Mouse (Mus musculus): ENCODE measurements at regions not wholly inside any gene's neighbourhood (a gene's known extent, or its start where the extent isn't known, plus 50 kb on each side); places are given as distances from the start of the nearest gene placed in this dataset.

GRCm38 (mm10) chr1:35924796-35925195, 143.4 kb upstream of the Hs6st1 start:
- WGBS, result 85% methylated on average over 4 of the region's 4 CpGs
- ATAC-seq, result no peak
- H3K4me3 ChIP-seq (ENCODE audit: low read depth, low read length), result no peak overlapping the region
- H3K27me3 ChIP-seq (replicated peaks; ENCODE audit: control insufficient read depth, insufficient read depth, low read length), result no peaks in the 10 kb centered on the region
- no peak for TF ChIP-seq CTCF (IDR thresholded peaks at IDR 0.05; ENCODE audit: low read depth)
- 0 out of 2 replicates have a peak, but pooled peaks cover 3% of the 10 kb centered on the region for H3K4me1 ChIP-seq (replicated peaks; ENCODE audit: control insufficient read depth, insufficient read depth, low read length)
- no peaks in the 10 kb centered on the region for H3K36me3 ChIP-seq (ENCODE audit: control insufficient read depth, insufficient read depth)
- H3K4me2 ChIP-seq (replicated peaks; ENCODE audit: low read depth), result no peak overlapping the region
- no peak overlapping the region for H3K9ac ChIP-seq (ENCODE audit: low read depth, low read length)
- H3K9me3 ChIP-seq (ENCODE audit: control insufficient read depth), result no peaks in the 10 kb centered on the region
- H3K27ac ChIP-seq (ENCODE audit: low read depth, low read length), result no peak overlapping the region

DNA sequence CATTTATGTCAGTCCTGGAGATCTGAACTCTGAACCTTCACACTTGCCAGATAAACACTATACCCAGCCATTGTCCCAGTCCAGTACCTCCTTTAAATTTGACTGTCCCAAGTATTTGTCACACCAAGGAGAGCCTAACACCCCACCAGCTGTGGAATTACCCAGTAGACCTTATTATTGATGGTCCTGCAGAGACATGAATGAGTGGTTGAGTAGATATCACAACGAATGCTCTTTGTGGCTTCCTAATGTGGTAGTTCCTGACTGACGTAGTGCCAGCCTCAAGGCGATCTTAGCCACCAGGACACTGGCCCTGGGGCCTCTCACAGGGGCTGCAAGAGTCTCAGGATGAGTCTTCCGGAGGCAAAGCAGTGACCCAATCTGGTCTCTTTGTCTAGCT, 142.9 kb upstream of the Hs6st1 start:
- WGBS, result 88% methylated on average over 4 of the region's 4 CpGs
- H3K4me2 ChIP-seq (replicated peaks; ENCODE audit: low read depth), result no peak overlapping the region
- no peak overlapping the region for H3K27ac ChIP-seq (ENCODE audit: low read depth, low read length)

GRCm38 (mm10) chr1:35926191-35927048, 141.8 kb upstream of the Hs6st1 start:
- Histone ChIP-seq H3K4me3 (ENCODE audit: low read depth, low read length) (no peak overlapping the region), H3K4me1 (replicated peaks; ENCODE audit: control insufficient read depth, insufficient read depth, low read length) (0 out of 2 replicates have a peak, but pooled peaks cover 14% of the 10 kb centered on the region), H3K27me3 (replicated peaks; ENCODE audit: control insufficient read depth, insufficient read depth, low read length) (no peaks in the 10 kb centered on the region), H3K27ac (ENCODE audit: low read depth, low read length) (peak overlapping the region; percentile 9), H3K9me3 (ENCODE audit: control insufficient read depth) (no peaks in the 10 kb centered on the region), H3K36me3 (ENCODE audit: control insufficient read depth, insufficient read depth) (no peaks in the 10 kb centered on the region), H3K9ac (ENCODE audit: low read depth, low read length) (no peak overlapping the region), H3K4me2 (replicated peaks; ENCODE audit: low read depth) (no peak overlapping the region)
- no peak for TF ChIP-seq CTCF (IDR thresholded peaks at IDR 0.05; ENCODE audit: low read depth)
- WGBS, result 35% methylated on average over 5 of the region's 5 CpGs
- peak; percentile 35 for ATAC-seq

More for the DNA sequence above, 142.9 kb upstream of the Hs6st1 start:
- no peak overlapping the region for H3K9ac ChIP-seq (ENCODE audit: low read depth, low read length)
- no peak for TF ChIP-seq CTCF (IDR thresholded peaks at IDR 0.05; ENCODE audit: low read depth)
- H3K27me3 ChIP-seq (replicated peaks; ENCODE audit: control insufficient read depth, insufficient read depth, low read length), result no peaks in the 10 kb centered on the region
- H3K4me3 ChIP-seq (ENCODE audit: low read depth, low read length), result no peak overlapping the region
- no peak for ATAC-seq
- no peaks in the 10 kb centered on the region for H3K9me3 ChIP-seq (ENCODE audit: control insufficient read depth)
- H3K36me3 ChIP-seq (ENCODE audit: control insufficient read depth, insufficient read depth), result no peaks in the 10 kb centered on the region
- 0 out of 2 replicates have a peak, but pooled peaks cover 8% of the 10 kb centered on the region for H3K4me1 ChIP-seq (replicated peaks; ENCODE audit: control insufficient read depth, insufficient read depth, low read length)

DNA sequence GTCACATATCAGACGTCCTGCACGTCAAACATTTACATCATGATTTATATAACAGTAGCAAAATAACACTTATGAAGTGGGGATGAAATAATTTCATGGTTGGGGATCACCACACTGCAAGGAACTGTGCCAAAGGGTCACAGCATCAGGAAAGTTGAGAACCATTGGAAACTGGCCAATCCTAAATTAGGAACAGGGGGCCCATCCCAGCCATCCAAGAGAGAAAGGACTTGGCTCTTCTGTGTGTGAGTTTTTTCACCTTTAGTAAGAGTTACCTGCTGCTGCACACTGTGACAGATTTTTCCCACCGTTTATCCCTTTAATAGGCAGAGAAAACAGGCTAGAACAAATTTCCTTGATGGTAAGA, 141.2 kb upstream of the Hs6st1 start:
- no peak for TF ChIP-seq CTCF (IDR thresholded peaks at IDR 0.05; ENCODE audit: low read depth)
- Histone ChIP-seq H3K27me3 (replicated peaks; ENCODE audit: control insufficient read depth, insufficient read depth, low read length) (no peaks in the 10 kb centered on the region), H3K27ac (ENCODE audit: low read depth, low read length) (peak overlapping the region; percentile 9; the same call in 1 of the 2 replicates), H3K9me3 (ENCODE audit: control insufficient read depth) (no peaks in the 10 kb centered on the region), H3K4me2 (replicated peaks; ENCODE audit: low read depth) (no peak overlapping the region), H3K4me3 (ENCODE audit: low read depth, low read length) (no peak overlapping the region), H3K36me3 (ENCODE audit: control insufficient read depth, insufficient read depth) (no peaks in the 10 kb centered on the region), H3K4me1 (replicated peaks; ENCODE audit: control insufficient read depth, insufficient read depth, low read length) (0 out of 2 replicates have a peak, but pooled peaks cover 14% of the 10 kb centered on the region), H3K9ac (ENCODE audit: low read depth, low read length) (no peak overlapping the region)
- ATAC-seq, result no peak
- WGBS, result 28% methylated on average over 3 of the region's 3 CpGs

DNA sequence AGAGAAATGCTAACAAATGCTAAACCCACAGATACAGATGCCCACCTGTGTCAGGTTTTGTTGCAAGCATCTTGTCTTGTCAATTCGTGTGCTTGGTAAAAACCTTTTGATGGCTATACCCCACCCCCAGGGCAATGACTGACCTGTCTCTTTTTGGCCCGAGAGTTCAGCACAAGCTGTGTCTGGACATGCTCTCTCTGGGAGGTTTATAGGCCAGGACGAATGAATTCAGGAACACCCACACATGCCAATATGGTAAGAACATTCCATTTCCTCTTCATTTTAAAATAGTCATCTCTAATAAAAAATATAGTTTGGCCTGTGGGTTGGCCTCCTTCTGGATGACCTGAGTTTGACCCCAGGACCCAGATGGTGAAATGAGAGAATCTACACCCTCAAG, 137.8 kb upstream of the Hs6st1 start:
- Histone ChIP-seq H3K9me3 (ENCODE audit: control insufficient read depth) (no peaks in the 10 kb centered on the region), H3K27ac (ENCODE audit: low read depth, low read length) (no peak overlapping the region), H3K4me1 (replicated peaks; ENCODE audit: control insufficient read depth, insufficient read depth, low read length) (0 out of 2 replicates have a peak, but pooled peaks cover 14% of the 10 kb centered on the region), H3K4me2 (replicated peaks; ENCODE audit: low read depth) (no peak overlapping the region), H3K9ac (ENCODE audit: low read depth, low read length) (no peak overlapping the region), H3K4me3 (ENCODE audit: low read depth, low read length) (no peak overlapping the region), H3K27me3 (replicated peaks; ENCODE audit: control insufficient read depth, insufficient read depth, low read length) (no peaks in the 10 kb centered on the region), H3K36me3 (ENCODE audit: control insufficient read depth, insufficient read depth) (no peaks in the 10 kb centered on the region)
- TF ChIP-seq CTCF (IDR thresholded peaks at IDR 0.05; ENCODE audit: low read depth), result no peak
- 56% methylated on average over 3 of the region's 3 CpGs for WGBS
- ATAC-seq, result no peak

DNA sequence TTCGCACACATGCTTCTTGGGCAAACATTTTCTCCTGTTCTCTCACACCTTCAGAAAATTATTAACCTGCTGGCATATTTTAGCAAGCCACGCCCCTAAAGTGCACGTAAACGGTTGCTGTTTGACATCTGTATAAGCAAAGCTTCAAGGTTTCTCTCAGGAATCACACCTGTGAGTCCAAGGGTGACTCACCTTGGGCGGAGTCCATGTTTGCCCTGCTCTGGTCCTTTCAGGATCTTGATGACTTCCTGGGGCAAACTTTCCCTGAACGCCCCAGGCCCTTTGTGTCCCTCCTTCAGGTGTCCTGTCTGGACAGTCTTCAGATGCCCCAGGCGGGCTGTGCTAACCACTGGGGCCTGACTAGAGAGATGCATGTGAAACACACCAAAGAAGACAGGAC, 137.1 kb upstream of the Hs6st1 start:
- Histone ChIP-seq H3K27ac (ENCODE audit: low read depth, low read length) (no peak overlapping the region), H3K27me3 (replicated peaks; ENCODE audit: control insufficient read depth, insufficient read depth, low read length) (no peaks in the 10 kb centered on the region), H3K9ac (ENCODE audit: low read depth, low read length) (no peak overlapping the region), H3K4me3 (ENCODE audit: low read depth, low read length) (no peak overlapping the region), H3K9me3 (ENCODE audit: control insufficient read depth) (no peaks in the 10 kb centered on the region), H3K36me3 (ENCODE audit: control insufficient read depth, insufficient read depth) (no peaks in the 10 kb centered on the region), H3K4me1 (replicated peaks; ENCODE audit: control insufficient read depth, insufficient read depth, low read length) (0 out of 2 replicates have a peak, but pooled peaks cover 11% of the 10 kb centered on the region), H3K4me2 (replicated peaks; ENCODE audit: low read depth) (no peak overlapping the region)
- WGBS, result 34% methylated on average over 7 of the region's 7 CpGs
- peak; percentile 84 for ATAC-seq
- no peak for TF ChIP-seq CTCF (IDR thresholded peaks at IDR 0.05; ENCODE audit: low read depth)

Measured in intestine, postnatal 0 days (tissue).